Mouse (Mus musculus): ENCODE measurements around the gene Rbms1. TPM values are rescaled to one million over a fixed set of nuclear protein-coding genes. Genes with fewer than 3 reads are reported as not detected.

Gene Rbms1
- 37.6 TPM for polyA plus RNA-seq (2014; fragmentation: Illumina TruSeq; extraction: RNeasy Lipid Tissue Mini Kit (QIAGEN cat#74804); ENCODE audit: low read depth, low replicate concordance)

DNA sequence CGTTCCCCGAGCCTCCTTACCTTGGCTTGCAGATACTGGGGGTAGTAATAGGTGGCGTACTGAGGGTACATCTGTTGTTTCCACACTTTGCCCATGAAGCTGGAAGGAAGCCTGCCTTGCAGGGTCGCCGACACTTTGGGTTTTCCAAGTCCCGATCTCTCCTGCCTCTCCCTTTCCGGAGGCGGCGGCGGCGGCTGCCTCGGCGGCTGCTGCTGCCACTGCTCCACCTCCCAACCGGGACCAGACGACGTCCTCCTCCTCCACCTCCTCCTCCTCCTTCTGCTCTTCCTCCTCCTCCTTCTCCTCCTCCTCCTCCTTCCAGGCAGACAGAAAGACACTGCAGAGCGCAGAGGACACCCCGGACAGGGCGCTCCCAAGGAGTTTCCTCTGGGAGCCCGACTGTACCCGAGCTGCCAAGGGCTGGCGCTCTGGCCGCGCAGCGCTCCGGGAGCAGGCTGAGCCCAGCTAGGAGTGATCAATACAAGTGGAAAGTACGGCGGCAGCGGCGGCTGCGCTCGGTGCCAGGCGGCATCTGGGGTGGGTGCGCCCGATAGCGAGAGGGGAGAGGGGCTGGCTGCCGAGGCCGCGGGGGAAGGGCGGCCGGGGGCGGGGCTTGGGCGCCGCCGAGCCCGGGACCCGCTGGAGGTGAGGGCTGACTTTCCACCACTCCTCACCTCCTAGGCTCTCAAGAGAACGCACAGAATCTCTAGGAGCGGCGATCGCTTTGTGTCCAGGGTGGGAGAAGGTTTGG lies at the start of gene Rbms1:
Gene Rbms1, minus strand, starts transcription at position 522 of the 751 bp plus-strand sequence.

GRCm38 (mm10) chr2:60722514-60722913 lies 240.5 kb downstream of the Rbms1 start, which contains the start of gene Itgb6:
TSS of gene Itgb6 (minus strand) at chr2:60722643.

Other genes with a start within 250 kb of the Rbms1 start
- gene Itgb6, start 240.5 kb downstream of the Rbms1 start, polyA plus RNA-seq (2014; fragmentation: Illumina TruSeq; extraction: RNeasy Lipid Tissue Mini Kit (QIAGEN cat#74804); ENCODE audit: low read depth, low replicate concordance), result 0.94 TPM

All from adipose tissue, adult 10 weeks (tissue).